Mouse (Mus musculus) cerebellum, adult 2 months (tissue): ENCODE measurements around the gene Ptpn18. TPM values are rescaled to one million over a fixed set of nuclear protein-coding genes. Genes with fewer than 3 reads are reported as not detected.

Experiments
- DNase-seq, 2 experiments: peaks; one replicate each; pipeline ENCODE4 v3.0.0; 2021
- H3K27ac ChIP-seq: fragments of 200-500 bp; 2 replicates; pipeline ENCODE4 v1.5.1; 2012; ENCODE audit warnings: low read length, control low read depth, inconsistent platforms; ENCODE audit not compliant: insufficient read depth
- H3K27me3 ChIP-seq: fragments of 200-500 bp; 2 replicates; pipeline ENCODE4 v1.6.1; 2012; ENCODE audit warnings: inconsistent platforms, mild to moderate bottlenecking, low read length, moderate library complexity; ENCODE audit not compliant: control insufficient read depth, insufficient read depth
- H3K4me1 ChIP-seq: fragments of 200-500 bp; 2 replicates; pipeline ENCODE4 v1.6.1; 2011; ENCODE audit warnings: low read length; ENCODE audit not compliant: control insufficient read depth, insufficient read depth
- H3K4me3 ChIP-seq: fragments of 200-500 bp; replicated peaks from 2 replicates; pipeline ENCODE3; 2011; ENCODE audit warnings: mild to moderate bottlenecking, low read depth, low read length, control low read depth; ENCODE audit not compliant: insufficient read depth
- CTCF ChIP-seq: fragments of 200-500 bp; IDR thresholded peaks from 2 replicates; pipeline ENCODE4 v1.5.1; 2011; ENCODE audit warnings: low read depth, mild to moderate bottlenecking, control low read depth, low read length, moderate library complexity, borderline replicate concordance; ENCODE audit not compliant: insufficient read depth
- POLR2A ChIP-seq: fragments of 200-500 bp; IDR thresholded peaks from 2 replicates; pipeline ENCODE4 v1.6.1; 2011; ENCODE audit warnings: low read length, control low read depth, borderline replicate concordance; ENCODE audit not compliant: insufficient read depth
- WGBS: fragments of 180-500 bp; shearing (Covaris S2); methylation state at CpG from one replicate; pipeline ENCODE4 v1.1.7; 2018; 5-methylcytosine and 5-hydroxymethylcytosine counted together
- polyA plus RNA-seq: library from polyadenylated mRNA; depleted of rRNA; stranded (reverse); fragments of >200 nt; gene quantifications from 2 replicates; pipeline ENCODE4 v1.2.3, GENCODE M21; 2012

Ptpn18 gene
- polyA plus RNA-seq, 1 experiment: 4.7 TPM

DNA sequence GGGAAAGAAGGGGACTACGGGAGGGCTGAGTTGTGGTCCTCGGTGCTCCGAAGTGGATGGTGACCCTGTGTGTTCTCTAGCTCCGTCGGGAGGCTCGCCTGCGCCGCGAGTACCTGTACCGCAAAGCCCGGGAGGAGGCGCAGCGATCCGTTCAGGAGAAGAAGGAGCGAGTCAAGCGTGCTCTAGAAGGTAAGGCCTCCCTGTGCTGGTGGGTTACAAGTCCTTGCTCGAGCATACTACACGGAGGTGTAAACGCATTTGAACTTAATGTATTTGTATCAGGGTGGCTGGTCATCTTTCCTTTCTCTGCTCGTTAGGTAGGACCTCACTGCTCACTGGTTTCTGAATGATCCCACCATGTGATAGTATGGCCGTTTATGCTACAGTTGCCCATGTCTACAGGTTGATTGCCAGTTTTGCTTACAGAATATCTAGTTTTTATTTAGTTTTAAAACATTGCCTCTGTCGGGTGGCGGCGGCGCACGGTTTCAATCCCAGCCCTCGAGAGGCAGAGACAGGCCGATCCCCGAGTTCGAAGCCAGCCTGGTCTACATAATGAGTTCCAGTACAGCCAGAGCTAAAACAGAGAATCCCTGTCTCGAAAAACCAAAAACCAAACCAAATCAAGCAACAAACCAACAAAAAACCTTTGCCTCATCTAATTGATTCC, 19.5 kb upstream of the Ptpn18 start:
- no peak for DNase-seq
- no peaks in the 10 kb centered on the region for H3K27me3 ChIP-seq
- peak overlapping the region; percentile 95 for H3K4me3 ChIP-seq
- H3K4me1 ChIP-seq: peaks cover 2% of the 10 kb centered on the region; the same call in 1 of the 2 replicates
- TF ChIP-seq CTCF (peak; percentile 27; the same call in 1 of the 2 replicates), POLR2A (no peak)
- 7% methylated on average over 31 of the region's 31 CpGs for WGBS
- peak overlapping the region; percentile 23; the same call in 1 of the 2 replicates for H3K27ac ChIP-seq

- Histone ChIP-seq H3K4me1 (peaks cover 7% of the 10 kb centered on the region), H3K27ac (no peak overlapping the region), H3K27me3 (no peaks in the 10 kb centered on the region), H3K4me3 (no peak overlapping the region)
- DNase-seq: no peak
- TF ChIP-seq CTCF (no peak), POLR2A (no peak)
- 88% methylated on average over 6 of the region's 6 CpGs for WGBS
These were observed 16.4 kb upstream of the Ptpn18 start for GRCm38 (mm10) chr1:34443124-34443523.

GRCm38 (mm10) chr1:34458431-34458830, 1.1 kb upstream of the Ptpn18 start:
- Histone ChIP-seq H3K4me3 (no peak overlapping the region), H3K27me3 (no peaks in the 10 kb centered on the region), H3K27ac (no peak overlapping the region), H3K4me1 (no peaks in the 10 kb centered on the region)
- DNase-seq: no peak
- WGBS: 54% methylated on average over 8 of the region's 8 CpGs
- TF ChIP-seq POLR2A (no peak), CTCF (no peak)

GRCm38 (mm10) chr1:34460061-34460441, 489 bp downstream of the Ptpn18 start:
- WGBS: 4% methylated on average over 15 of the region's 15 CpGs
- TF ChIP-seq CTCF (no peak), POLR2A (no peak)

GRCm38 (mm10) chr1:34462766-34463165, 3.2 kb downstream of the Ptpn18 start:
- 24% methylated on average over 7 of the region's 7 CpGs for WGBS
- H3K4me1 ChIP-seq: no peaks in the 10 kb centered on the region
- H3K27ac ChIP-seq: no peak overlapping the region
- H3K4me3 ChIP-seq: no peak overlapping the region
- DNase-seq: peak; percentile 57 to 60
- no peaks in the 10 kb centered on the region for H3K27me3 ChIP-seq
- TF ChIP-seq CTCF (peak; percentile 71), POLR2A (no peak)

More at GRCm38 (mm10) chr1:34460061-34460441, 489 bp downstream of the Ptpn18 start:
- peak overlapping the region; percentile 96 for H3K4me3 ChIP-seq
- DNase-seq: no peak
- no peaks in the 10 kb centered on the region for H3K4me1 ChIP-seq
- no peaks in the 10 kb centered on the region for H3K27me3 ChIP-seq
- H3K27ac ChIP-seq: peak overlapping the region; percentile 64

DNA sequence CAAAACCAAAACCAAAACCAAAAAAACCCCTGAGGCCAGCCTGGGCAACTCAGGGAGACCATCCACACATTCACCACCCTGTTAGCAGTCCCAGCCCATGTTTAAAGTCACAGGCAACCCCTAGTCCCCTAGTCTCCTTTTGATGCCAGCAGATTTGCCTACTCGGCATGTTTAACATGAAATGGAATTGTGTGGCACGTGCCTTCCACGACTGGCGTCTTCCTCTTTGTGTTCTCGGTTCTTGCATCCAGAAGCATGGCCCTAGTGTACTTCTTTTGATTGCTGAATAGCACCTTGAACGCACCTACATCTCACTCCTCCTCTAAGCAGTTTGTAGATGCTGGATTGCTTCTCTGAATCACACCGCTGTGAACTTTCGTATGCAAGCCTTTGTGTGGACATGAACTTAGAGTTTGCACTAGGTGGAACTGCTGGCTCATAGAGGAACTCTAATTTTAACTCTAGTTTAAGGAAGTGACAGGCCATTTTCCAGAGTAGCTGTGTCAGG, 4.8 kb downstream of the Ptpn18 start:
- Histone ChIP-seq H3K27ac (no peak overlapping the region), H3K27me3 (no peaks in the 10 kb centered on the region), H3K4me3 (no peak overlapping the region), H3K4me1 (no peaks in the 10 kb centered on the region)
- whole genome bisulfite sequencing: 88% methylated on average over 8 of the region's 8 CpGs
- DNase-seq: no peak
- TF ChIP-seq POLR2A (no peak), CTCF (no peak)

GRCm38 (mm10) chr1:34465445-34465844, 5.9 kb downstream of the Ptpn18 start:
- TF ChIP-seq CTCF (no peak), POLR2A (no peak)
- DNase-seq: no peak
- no peak overlapping the region for H3K27ac ChIP-seq
- H3K4me1 ChIP-seq: no peaks in the 10 kb centered on the region
- 65% methylated on average over 6 of the region's 6 CpGs for WGBS
- H3K27me3 ChIP-seq: no peaks in the 10 kb centered on the region
- no peak overlapping the region for H3K4me3 ChIP-seq

DNA sequence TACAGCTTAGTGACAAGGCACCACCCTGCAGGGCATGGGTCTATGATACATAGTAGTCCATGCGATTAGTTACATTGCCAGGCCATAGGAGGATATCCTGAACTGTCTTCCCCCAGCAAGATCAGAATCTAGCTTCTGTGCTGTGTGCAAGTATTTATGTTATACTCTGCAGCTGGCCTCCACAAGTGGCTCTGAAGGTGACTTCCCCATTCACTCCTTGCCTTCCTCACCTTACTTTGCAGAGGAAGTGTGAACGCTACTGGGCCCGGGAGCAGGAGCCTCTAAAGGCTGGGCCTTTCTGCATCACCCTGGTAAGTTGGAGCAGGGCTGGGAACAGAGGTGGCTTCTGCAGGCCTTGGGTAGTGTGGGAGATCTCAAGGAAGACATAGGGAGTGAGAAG, 8.5 kb downstream of the Ptpn18 start:
- DNase-seq: no peak
- WGBS: 73% methylated on average over 3 of the region's 3 CpGs
- TF ChIP-seq CTCF: no peak
- no peak for TF ChIP-seq POLR2A
- no peaks in the 10 kb centered on the region for H3K27me3 ChIP-seq
- no peak overlapping the region for H3K4me3 ChIP-seq
- 0 out of 2 replicates have a peak, but pooled peaks cover 2% of the 10 kb centered on the region for H3K4me1 ChIP-seq
- H3K27ac ChIP-seq: no peak overlapping the region
